Mouse (Mus musculus): ENCODE measurements around the gene Bicra. TPM values are rescaled to one million over a fixed set of nuclear protein-coding genes. Genes with fewer than 3 reads are reported as not detected.

Gene Bicra
- polyA plus RNA-seq, 1 experiment from 2014 or later: 1.8 TPM

DNA sequence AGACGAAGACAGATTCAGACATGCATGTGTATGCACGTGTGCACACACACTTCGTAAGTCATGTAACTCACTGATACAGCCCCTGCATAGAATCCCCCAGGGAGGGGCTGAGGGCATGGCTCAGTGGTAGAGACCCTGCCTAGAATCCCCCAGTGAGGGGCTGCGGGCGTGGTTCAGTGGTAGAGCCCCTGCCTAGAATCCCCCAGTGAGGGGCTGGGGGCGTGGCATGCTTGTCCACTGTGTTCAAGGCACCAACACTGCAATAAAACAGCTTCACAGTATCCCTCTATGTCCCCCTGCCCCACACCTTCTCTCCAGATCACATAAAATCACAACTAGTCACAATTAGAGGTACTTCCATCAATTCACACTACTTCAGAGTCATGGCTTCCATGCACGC is 85.9 kb downstream of the Bicra start:
- no peak for DNase-seq (ENCODE audit: low spot score)
- peak overlapping the region; percentile 90 for H3K27ac ChIP-seq (replicated peaks)
- H3K9me3 ChIP-seq (ENCODE audit: control insufficient read depth, low read length): no peaks in the 10 kb centered on the region
- H3K4me3 ChIP-seq (ENCODE audit: low read depth, low read length): no peak overlapping the region
- peaks cover 4% of the 10 kb centered on the region for H3K4me1 ChIP-seq (replicated peaks; ENCODE audit: control insufficient read depth, insufficient read depth)
- H3K36me3 ChIP-seq (ENCODE audit: control insufficient read depth, insufficient read depth, low read length): peaks cover 6% of the 10 kb centered on the region
- H3K27me3 ChIP-seq (ENCODE audit: control insufficient read depth, insufficient read depth, low read length): no peaks in the 10 kb centered on the region
- H3K4me2 ChIP-seq (replicated peaks; ENCODE audit: low read depth): no peak overlapping the region; the same call in 1 of the 2 replicates
- TF ChIP-seq EP300 (optimal IDR thresholded peaks at IDR 0.05) (no peak), CTCF (IDR thresholded peaks at IDR 0.05; ENCODE audit: low read depth) (no peak)
- ATAC-seq (ENCODE audit: low FRiP score, low TSS enrichment): no peak
- H3K9ac ChIP-seq (ENCODE audit: low read length): peak overlapping the region; percentile 18; the same call in 1 of the 2 replicates
- 66% methylated on average over 7 of the region's 7 CpGs for WGBS

DNA sequence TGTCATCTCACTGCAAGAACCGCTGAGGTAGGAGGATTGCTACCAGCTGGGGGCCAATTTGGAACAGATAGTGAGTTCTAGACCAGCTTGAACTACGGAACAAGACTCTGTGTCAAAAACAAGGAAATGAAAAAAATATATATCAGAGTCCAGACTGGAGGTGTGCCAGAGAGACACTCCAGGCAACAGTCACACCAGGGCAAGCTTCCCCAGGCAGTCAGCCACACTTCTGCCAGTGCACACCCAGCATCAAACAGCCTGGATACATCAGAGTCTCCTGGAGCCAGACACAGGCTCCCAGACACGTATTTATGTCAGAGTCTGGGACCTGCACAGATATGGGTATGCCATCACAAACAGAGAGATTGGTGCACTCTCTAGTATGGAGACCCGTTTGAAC is 86.5 kb downstream of the Bicra start:
- no peak overlapping the region for H3K4me2 ChIP-seq (replicated peaks; ENCODE audit: low read depth)
- TF ChIP-seq EP300 (optimal IDR thresholded peaks at IDR 0.05): no peak
- H3K9ac ChIP-seq (ENCODE audit: low read length): no peak overlapping the region
- H3K36me3 ChIP-seq (ENCODE audit: control insufficient read depth, insufficient read depth, low read length): peaks cover 6% of the 10 kb centered on the region
- WGBS: 34% methylated on average over 4 of the region's 4 CpGs
- H3K4me1 ChIP-seq (replicated peaks; ENCODE audit: control insufficient read depth, insufficient read depth): peaks cover 4% of the 10 kb centered on the region
- H3K27ac ChIP-seq (replicated peaks): peak overlapping the region; percentile 90
- no peak overlapping the region for H3K4me3 ChIP-seq (ENCODE audit: low read depth, low read length)
- H3K9me3 ChIP-seq (ENCODE audit: control insufficient read depth, low read length): no peaks in the 10 kb centered on the region
- no peak for ATAC-seq (ENCODE audit: low FRiP score, low TSS enrichment)
- no peak for DNase-seq (ENCODE audit: low spot score)
- no peaks in the 10 kb centered on the region for H3K27me3 ChIP-seq (ENCODE audit: control insufficient read depth, insufficient read depth, low read length)

- Histone ChIP-seq H3K27ac (replicated peaks) (peak overlapping the region; percentile 90; the same call in 1 of the 2 replicates), H3K9me3 (ENCODE audit: control insufficient read depth, low read length) (no peaks in the 10 kb centered on the region), H3K36me3 (ENCODE audit: control insufficient read depth, insufficient read depth, low read length) (peaks cover 6% of the 10 kb centered on the region), H3K9ac (ENCODE audit: low read length) (no peak overlapping the region), H3K4me1 (replicated peaks; ENCODE audit: control insufficient read depth, insufficient read depth) (peaks cover 4% of the 10 kb centered on the region), H3K27me3 (ENCODE audit: control insufficient read depth, insufficient read depth, low read length) (no peaks in the 10 kb centered on the region), H3K4me3 (ENCODE audit: low read depth, low read length) (no peak overlapping the region), H3K4me2 (replicated peaks; ENCODE audit: low read depth) (no peak overlapping the region)
- no peak for TF ChIP-seq EP300 (optimal IDR thresholded peaks at IDR 0.05)
- ATAC-seq (ENCODE audit: low FRiP score, low TSS enrichment) (no peak), DNase-seq (ENCODE audit: low spot score) (no peak)
- 34% methylated on average over 4 of the region's 4 CpGs for WGBS
Measured at GRCm38 (mm10) chr7:15960691-15961090, 87.0 kb downstream of the Bicra start.

- ATAC-seq (ENCODE audit: low FRiP score, low TSS enrichment) (no peak), DNase-seq (ENCODE audit: low spot score) (no peak)
- WGBS: 52% methylated on average over 5 of the region's 5 CpGs
- H3K27ac ChIP-seq (replicated peaks): peak overlapping the region; percentile 41
- H3K4me1 ChIP-seq (replicated peaks; ENCODE audit: control insufficient read depth, insufficient read depth): peaks cover 2% of the 10 kb centered on the region; the same call in 1 of the 2 replicates
- peaks cover 13% of the 10 kb centered on the region for H3K36me3 ChIP-seq (ENCODE audit: control insufficient read depth, insufficient read depth, low read length)
- H3K27me3 ChIP-seq (ENCODE audit: control insufficient read depth, insufficient read depth, low read length): no peaks in the 10 kb centered on the region
- TF ChIP-seq EP300 (optimal IDR thresholded peaks at IDR 0.05) (no peak), CTCF (IDR thresholded peaks at IDR 0.05; ENCODE audit: low read depth) (peak; percentile 31; the same call in 1 of the 2 replicates)
- H3K4me3 ChIP-seq (ENCODE audit: low read depth, low read length): no peak overlapping the region
- no peaks in the 10 kb centered on the region for H3K9me3 ChIP-seq (ENCODE audit: control insufficient read depth, low read length)
- no peak overlapping the region for H3K4me2 ChIP-seq (replicated peaks; ENCODE audit: low read depth)
- H3K9ac ChIP-seq (ENCODE audit: low read length): 0 out of 2 replicates have a peak overlapping the region, but pooled peaks have one; percentile 27
Measured at GRCm38 (mm10) chr7:15956143-15956542, 91.6 kb downstream of the Bicra start.

GRCm38 (mm10) chr7:15955509-15955908 is 92.2 kb downstream of the Bicra start:
- TF ChIP-seq CTCF (IDR thresholded peaks at IDR 0.05; ENCODE audit: low read depth) (no peak), EP300 (optimal IDR thresholded peaks at IDR 0.05) (no peak)
- Histone ChIP-seq H3K4me3 (ENCODE audit: low read depth, low read length) (no peak overlapping the region), H3K36me3 (ENCODE audit: control insufficient read depth, insufficient read depth, low read length) (peaks cover 14% of the 10 kb centered on the region), H3K4me2 (replicated peaks; ENCODE audit: low read depth) (peak overlapping the region; percentile 32), H3K9me3 (ENCODE audit: control insufficient read depth, low read length) (no peaks in the 10 kb centered on the region), H3K27me3 (ENCODE audit: control insufficient read depth, insufficient read depth, low read length) (no peaks in the 10 kb centered on the region), H3K4me1 (replicated peaks; ENCODE audit: control insufficient read depth, insufficient read depth) (0 out of 2 replicates have a peak, but pooled peaks cover 2% of the 10 kb centered on the region), H3K9ac (ENCODE audit: low read length) (peak overlapping the region; percentile 13; the same call in 1 of the 2 replicates), H3K27ac (replicated peaks) (peak overlapping the region; percentile 41)
- ATAC-seq (ENCODE audit: low FRiP score, low TSS enrichment): peak; percentile 55; the same call in 1 of the 2 replicates
- no peak for DNase-seq (ENCODE audit: low spot score)
- 37% methylated on average over 6 of the region's 7 CpGs for WGBS

- Histone ChIP-seq H3K4me2 (replicated peaks; ENCODE audit: low read depth) (peak overlapping the region; percentile 32), H3K4me1 (replicated peaks; ENCODE audit: control insufficient read depth, insufficient read depth) (0 out of 2 replicates have a peak, but pooled peaks cover 2% of the 10 kb centered on the region), H3K27me3 (ENCODE audit: control insufficient read depth, insufficient read depth, low read length) (no peaks in the 10 kb centered on the region), H3K9me3 (ENCODE audit: control insufficient read depth, low read length) (no peaks in the 10 kb centered on the region), H3K36me3 (ENCODE audit: control insufficient read depth, insufficient read depth, low read length) (peaks cover 16% of the 10 kb centered on the region), H3K27ac (replicated peaks) (peak overlapping the region; percentile 41), H3K9ac (ENCODE audit: low read length) (peak overlapping the region; percentile 13; the same call in 1 of the 2 replicates), H3K4me3 (ENCODE audit: low read depth, low read length) (no peak overlapping the region)
- TF ChIP-seq EP300 (optimal IDR thresholded peaks at IDR 0.05) (no peak), CTCF (IDR thresholded peaks at IDR 0.05; ENCODE audit: low read depth) (no peak)
- ATAC-seq (ENCODE audit: low FRiP score, low TSS enrichment) (peak; percentile 45), DNase-seq (ENCODE audit: low spot score) (peak; percentile 50)
- 26% methylated on average over 20 of the region's 21 CpGs for WGBS
Measured at GRCm38 (mm10) chr7:15954978-15955443, 92.7 kb downstream of the Bicra start.
